Mouse (Mus musculus): Measurements from ENCODE around the gene Htr1f. TPM values are rescaled to one million over a fixed set of nuclear protein-coding genes. Genes with fewer than 3 reads are reported as not detected.

The Htr1f gene
- polyA plus RNA-seq, 1 experiment from 2014 or later, result not detected

DNA sequence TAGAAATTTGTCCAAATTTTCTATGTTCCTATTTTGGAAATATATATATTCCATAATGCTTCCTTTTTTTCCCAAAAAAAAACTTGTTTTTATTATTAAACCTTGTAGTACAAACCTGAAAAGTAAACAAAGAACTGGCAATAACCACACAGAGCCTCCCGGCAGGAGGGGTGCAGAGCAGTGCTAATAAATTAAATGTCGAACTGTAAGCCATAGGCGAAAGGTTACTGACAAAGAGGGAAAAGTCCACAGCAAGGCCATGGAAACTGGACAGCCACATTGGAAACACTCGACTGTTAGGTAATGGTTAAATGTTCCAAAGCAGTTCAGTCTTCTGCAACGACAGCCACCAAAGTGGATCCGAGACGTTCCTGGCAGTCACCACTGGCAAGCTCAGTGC is 87.5 kb downstream of the Htr1f start:
- H3K9me3 ChIP-seq (replicated peaks), result no peaks in the 10 kb centered on the region
- no peak for DNase-seq (ENCODE audit: low spot score)
- peaks cover 6% of the 10 kb centered on the region; the same call in 1 of the 2 replicates for H3K4me1 ChIP-seq
- WGBS, result 47% methylated on average over 7 of the region's 7 CpGs
- H3K36me3 ChIP-seq, result no peaks in the 10 kb centered on the region
- no peaks in the 10 kb centered on the region for H3K27me3 ChIP-seq (ENCODE audit: low read depth, poor library complexity, severe bottlenecking)
- H3K4me3 ChIP-seq, result no peak overlapping the region
- H3K27ac ChIP-seq, result no peak overlapping the region

DNA sequence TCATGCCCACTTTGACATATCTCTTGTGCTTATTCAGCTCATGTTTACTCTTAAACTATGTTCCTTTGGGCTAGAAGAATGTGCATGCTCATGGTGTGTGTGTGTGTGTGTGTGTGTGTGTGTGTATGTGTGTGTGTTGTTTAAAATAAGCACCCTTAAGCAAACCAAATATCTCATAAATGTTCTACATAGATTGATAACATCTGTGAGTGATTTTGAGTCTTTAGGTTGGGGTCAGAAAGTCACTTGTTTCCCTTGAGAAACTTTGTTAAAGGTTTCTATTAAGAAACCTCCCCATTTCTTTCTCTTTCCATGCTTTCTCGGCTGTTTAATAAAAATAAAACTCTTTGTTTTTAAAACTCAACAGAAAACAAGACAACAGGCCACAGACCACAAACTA is 88.1 kb downstream of the Htr1f start:
- H3K9me3 ChIP-seq (replicated peaks), result no peaks in the 10 kb centered on the region
- H3K4me3 ChIP-seq, result no peak overlapping the region
- 45% methylated on average over 1 of the region's 1 CpGs for WGBS
- no peaks in the 10 kb centered on the region for H3K27me3 ChIP-seq (ENCODE audit: low read depth, poor library complexity, severe bottlenecking)
- no peak overlapping the region for H3K27ac ChIP-seq
- DNase-seq (ENCODE audit: low spot score), result no peak
- peaks cover 6% of the 10 kb centered on the region; the same call in 1 of the 2 replicates for H3K4me1 ChIP-seq
- H3K36me3 ChIP-seq, result no peaks in the 10 kb centered on the region

DNA sequence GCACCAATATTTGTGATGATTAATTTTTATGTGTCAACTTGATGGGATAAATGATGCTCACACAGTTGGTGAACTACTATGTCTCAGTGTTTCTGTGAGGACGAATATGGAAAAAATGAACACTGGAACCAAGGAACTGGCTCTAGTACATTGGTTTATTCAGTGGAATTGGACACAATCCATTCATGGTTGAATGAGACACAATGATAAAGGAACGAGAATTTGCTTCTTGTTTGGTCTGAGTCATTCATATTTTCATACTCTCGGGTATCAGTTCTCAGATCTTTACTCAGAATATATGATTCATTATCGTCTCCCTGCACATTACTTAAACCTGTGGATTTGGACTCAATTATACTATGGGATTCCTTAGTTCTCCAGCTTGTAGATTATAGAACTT is 90.4 kb downstream of the Htr1f start:
- 92% methylated on average over 4 of the region's 4 CpGs for WGBS
- H3K4me1 ChIP-seq, result peaks cover 6% of the 10 kb centered on the region; the same call in 1 of the 2 replicates
- H3K27me3 ChIP-seq (ENCODE audit: low read depth, poor library complexity, severe bottlenecking), result no peaks in the 10 kb centered on the region
- H3K9me3 ChIP-seq (replicated peaks), result no peaks in the 10 kb centered on the region
- no peak overlapping the region for H3K4me3 ChIP-seq
- H3K27ac ChIP-seq, result no peak overlapping the region
- H3K36me3 ChIP-seq, result no peaks in the 10 kb centered on the region
- DNase-seq (ENCODE audit: low spot score), result no peak

DNA sequence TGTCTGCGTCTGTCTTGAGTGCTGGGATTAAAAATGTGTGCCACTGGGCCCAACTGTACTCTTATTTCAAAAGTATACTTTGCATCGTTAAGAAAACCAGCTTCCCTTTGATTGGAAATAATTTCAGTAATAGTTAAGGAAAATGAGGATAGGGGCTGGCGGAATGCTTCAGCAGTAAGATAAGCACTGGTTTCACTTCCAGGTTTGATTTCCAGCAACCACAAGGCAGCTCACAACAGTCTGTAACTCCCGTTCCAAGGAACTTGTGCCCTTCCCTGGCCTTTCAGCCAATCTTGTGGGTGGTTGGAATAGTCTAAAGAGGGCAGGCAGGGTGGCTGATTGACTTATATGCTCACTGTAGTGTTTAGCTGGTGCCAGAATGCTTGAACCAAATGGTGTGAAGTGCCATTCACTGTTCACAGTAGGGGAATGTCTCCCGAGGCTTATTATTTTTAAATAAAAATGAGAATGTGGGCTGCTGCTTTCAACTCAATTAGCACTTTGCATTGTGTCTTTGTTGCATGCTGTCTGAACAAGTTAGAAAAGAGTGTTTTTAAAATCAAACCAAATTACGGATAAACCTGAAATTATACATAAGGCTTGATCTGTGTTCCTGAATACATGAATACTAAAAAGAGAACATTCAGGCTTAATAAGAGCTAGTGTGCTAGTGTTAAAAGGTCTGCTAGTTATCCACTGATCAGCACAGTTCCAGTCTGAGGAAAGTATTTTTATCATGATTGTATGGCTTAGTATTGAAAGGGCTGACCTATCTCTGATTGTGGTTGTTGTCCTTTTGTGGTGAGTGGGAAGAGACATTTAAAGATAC is 103.4 kb downstream of the Htr1f start:
- no peaks in the 10 kb centered on the region for H3K4me1 ChIP-seq
- no peaks in the 10 kb centered on the region for H3K9me3 ChIP-seq (replicated peaks)
- no peaks in the 10 kb centered on the region for H3K27me3 ChIP-seq (ENCODE audit: low read depth, poor library complexity, severe bottlenecking)
- no peak overlapping the region for H3K4me3 ChIP-seq
- no peak for DNase-seq (ENCODE audit: low spot score)
- 83% methylated on average over 6 of the region's 6 CpGs for WGBS
- no peak overlapping the region for H3K27ac ChIP-seq
- no peaks in the 10 kb centered on the region for H3K36me3 ChIP-seq

DNA sequence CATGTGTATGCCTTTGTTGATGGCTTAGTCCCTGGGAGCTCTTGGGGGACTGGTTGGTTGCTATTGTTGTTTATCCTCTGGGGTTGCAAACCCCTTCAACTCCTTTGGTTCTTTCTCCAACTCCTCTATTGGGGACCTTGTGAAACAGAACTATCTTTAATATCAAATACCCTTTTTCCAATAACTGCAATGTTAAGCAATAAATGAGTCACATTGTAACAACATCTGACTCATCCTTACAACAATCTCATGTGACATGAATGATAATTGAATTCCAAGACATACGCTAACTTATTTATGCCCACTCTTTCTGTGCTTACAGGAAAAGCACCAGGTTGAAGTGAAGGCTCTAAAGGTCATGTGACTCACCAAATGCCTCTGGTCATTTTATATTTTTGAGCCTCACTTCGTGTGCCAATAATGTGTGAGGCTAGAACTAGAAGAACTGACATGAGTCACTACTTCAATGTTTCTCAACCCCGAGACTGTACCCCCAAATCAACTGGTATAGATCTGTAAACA is 116.3 kb downstream of the Htr1f start:
- 83% methylated on average over 3 of the region's 3 CpGs for WGBS
- no peak overlapping the region for H3K4me3 ChIP-seq
- H3K27ac ChIP-seq, result no peak overlapping the region
- no peak for DNase-seq (ENCODE audit: low spot score)
- no peaks in the 10 kb centered on the region for H3K27me3 ChIP-seq (ENCODE audit: low read depth, poor library complexity, severe bottlenecking)
- H3K4me1 ChIP-seq, result no peaks in the 10 kb centered on the region
- no peaks in the 10 kb centered on the region for H3K9me3 ChIP-seq (replicated peaks)
- H3K36me3 ChIP-seq, result no peaks in the 10 kb centered on the region

DNA sequence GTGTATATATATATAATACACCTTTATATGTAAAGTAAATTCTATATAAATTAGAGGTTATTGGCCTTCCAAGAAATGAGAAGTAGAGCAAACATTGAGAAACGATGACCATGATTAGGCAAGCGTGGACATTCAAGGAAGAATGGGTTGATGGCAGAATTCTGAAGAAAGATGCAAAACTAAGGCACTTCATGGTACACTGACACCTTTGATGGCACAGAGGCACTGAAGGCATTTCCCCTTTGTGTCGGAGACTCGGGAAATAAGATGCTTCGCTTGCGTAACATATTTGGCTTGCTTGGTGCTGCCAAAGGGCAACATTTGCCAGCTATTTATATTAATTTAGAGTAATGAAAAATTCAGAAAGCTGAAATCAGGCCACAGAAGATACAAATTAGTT is 118.1 kb downstream of the Htr1f start:
- no peaks in the 10 kb centered on the region for H3K36me3 ChIP-seq
- no peak for DNase-seq (ENCODE audit: low spot score)
- H3K9me3 ChIP-seq (replicated peaks), result no peaks in the 10 kb centered on the region
- 96% methylated on average over 6 of the region's 6 CpGs for WGBS
- no peaks in the 10 kb centered on the region for H3K27me3 ChIP-seq (ENCODE audit: low read depth, poor library complexity, severe bottlenecking)
- H3K27ac ChIP-seq, result no peak overlapping the region
- H3K4me1 ChIP-seq, result no peaks in the 10 kb centered on the region
- H3K4me3 ChIP-seq, result no peak overlapping the region

DNA sequence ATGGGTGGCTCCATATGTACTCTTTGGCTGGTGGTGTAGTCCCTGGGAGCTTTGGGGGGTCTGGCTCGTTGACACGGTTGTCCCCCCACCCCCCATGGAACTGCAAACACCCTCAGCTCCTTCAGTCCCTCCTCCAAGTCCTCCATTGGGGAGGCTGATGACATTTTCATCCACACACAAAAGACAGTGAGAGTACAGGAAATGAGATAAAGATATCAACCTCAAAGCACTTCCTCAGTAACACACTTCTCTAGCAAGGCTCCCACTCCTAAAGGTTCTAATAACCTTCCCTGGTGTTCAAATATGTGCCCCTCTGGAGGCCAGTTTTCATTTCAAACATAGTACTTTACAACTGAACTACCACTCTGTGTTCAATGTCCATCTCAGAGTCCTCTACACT is 118.6 kb downstream of the Htr1f start:
- no peak for DNase-seq (ENCODE audit: low spot score)
- Histone ChIP-seq H3K4me1 (no peaks in the 10 kb centered on the region), H3K9me3 (replicated peaks) (no peaks in the 10 kb centered on the region), H3K27me3 (ENCODE audit: low read depth, poor library complexity, severe bottlenecking) (no peaks in the 10 kb centered on the region), H3K4me3 (no peak overlapping the region), H3K36me3 (no peaks in the 10 kb centered on the region), H3K27ac (no peak overlapping the region)
- 86% methylated on average over 2 of the region's 2 CpGs for WGBS

DNA sequence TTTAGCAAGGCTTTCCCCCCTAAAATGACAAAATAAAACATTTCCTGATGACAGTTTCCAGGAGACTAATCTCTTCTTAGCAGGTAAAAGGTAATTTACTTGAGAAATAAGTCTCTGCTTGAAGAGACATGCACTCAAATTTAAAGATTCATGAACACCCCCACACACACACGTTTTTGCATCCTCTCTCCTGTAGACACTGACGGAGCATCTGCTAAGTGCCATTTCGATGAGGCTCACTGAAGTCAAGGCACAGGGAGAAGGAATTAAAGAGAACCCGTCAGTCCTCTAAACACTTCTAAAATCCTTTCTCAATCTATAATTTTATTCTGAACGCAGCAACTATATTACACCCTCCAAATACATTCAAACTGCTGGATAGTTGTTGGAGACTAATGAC is 131.0 kb downstream of the Htr1f start:
- Histone ChIP-seq H3K36me3 (no peaks in the 10 kb centered on the region), H3K27me3 (ENCODE audit: low read depth, poor library complexity, severe bottlenecking) (no peaks in the 10 kb centered on the region)
- 81% methylated on average over 5 of the region's 5 CpGs for WGBS

DNA sequence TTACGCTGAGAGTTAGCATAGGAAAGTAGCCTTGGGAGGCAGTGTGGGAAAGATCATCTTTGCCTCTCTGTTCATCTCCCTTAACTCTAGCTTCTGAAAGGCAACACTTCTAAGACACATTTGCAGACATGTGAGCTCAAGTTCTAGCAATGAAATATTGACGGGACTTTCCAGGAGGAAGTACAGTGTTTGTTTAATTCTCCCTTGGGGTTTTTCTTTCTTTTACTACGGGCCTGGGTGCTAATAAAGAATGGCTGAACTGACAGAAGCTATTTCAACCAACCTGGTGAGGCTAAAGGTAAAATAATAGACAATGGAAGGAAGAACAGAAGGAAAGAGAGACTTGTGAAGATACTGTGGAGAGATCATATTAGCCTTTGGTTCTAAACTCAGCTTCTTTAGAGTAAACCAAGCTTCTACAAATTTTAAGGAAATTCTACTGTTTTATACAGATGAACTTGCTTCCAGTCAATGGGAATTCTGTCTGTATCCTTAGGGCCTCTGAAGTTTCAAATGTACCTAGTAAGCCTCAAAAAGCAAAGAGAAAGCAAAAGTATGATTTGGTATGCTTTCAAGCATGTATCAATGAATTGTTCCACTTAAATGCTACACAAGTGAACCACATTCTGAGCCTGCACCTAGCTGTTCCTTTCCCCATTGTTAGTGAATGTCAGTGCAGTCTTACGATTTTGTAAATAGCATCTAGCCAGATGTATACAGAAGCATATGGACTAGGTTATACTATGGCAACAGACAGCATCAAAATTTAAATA is 131.9 kb downstream of the Htr1f start:
- Histone ChIP-seq H3K9me3 (replicated peaks) (no peaks in the 10 kb centered on the region), H3K4me1 (no peaks in the 10 kb centered on the region), H3K36me3 (no peaks in the 10 kb centered on the region), H3K27me3 (ENCODE audit: low read depth, poor library complexity, severe bottlenecking) (no peaks in the 10 kb centered on the region), H3K4me3 (no peak overlapping the region), H3K27ac (no peak overlapping the region)
- WGBS, result 86% methylated on average over 4 of the region's 4 CpGs
- no peak for DNase-seq (ENCODE audit: low spot score)

More for the DNA sequence above, 131.0 kb downstream of the Htr1f start:
- H3K9me3 ChIP-seq (replicated peaks), result no peaks in the 10 kb centered on the region
- no peak overlapping the region for H3K4me3 ChIP-seq
- no peaks in the 10 kb centered on the region for H3K4me1 ChIP-seq
- DNase-seq (ENCODE audit: low spot score), result no peak
- H3K27ac ChIP-seq, result no peak overlapping the region

DNA sequence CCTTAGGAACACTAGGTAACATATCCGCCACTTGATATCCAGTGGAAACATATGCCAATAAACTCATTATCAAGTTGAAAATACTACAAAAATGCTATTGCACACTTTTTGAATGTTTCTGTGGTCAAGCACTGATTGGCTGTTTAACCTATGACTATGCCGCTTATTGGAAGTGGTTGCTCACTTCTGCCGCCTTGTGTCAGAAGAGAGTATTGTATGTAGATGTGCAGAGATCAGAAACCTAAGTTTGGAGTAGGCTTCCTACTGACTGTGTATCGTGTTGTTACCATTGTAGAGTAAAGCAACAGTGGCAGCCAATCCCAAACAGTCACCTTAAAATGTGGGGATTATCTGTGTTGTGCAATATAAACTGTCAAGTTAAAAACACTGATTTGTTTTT is 144.0 kb downstream of the Htr1f start:
- DNase-seq (ENCODE audit: low spot score), result no peak
- WGBS, result 93% methylated on average over 4 of the region's 4 CpGs
- H3K4me3 ChIP-seq, result no peak overlapping the region
- H3K9me3 ChIP-seq (replicated peaks), result no peaks in the 10 kb centered on the region
- H3K27ac ChIP-seq, result no peak overlapping the region
- H3K4me1 ChIP-seq, result no peaks in the 10 kb centered on the region
- no peaks in the 10 kb centered on the region for H3K36me3 ChIP-seq
- H3K27me3 ChIP-seq (ENCODE audit: low read depth, poor library complexity, severe bottlenecking), result no peaks in the 10 kb centered on the region

DNA sequence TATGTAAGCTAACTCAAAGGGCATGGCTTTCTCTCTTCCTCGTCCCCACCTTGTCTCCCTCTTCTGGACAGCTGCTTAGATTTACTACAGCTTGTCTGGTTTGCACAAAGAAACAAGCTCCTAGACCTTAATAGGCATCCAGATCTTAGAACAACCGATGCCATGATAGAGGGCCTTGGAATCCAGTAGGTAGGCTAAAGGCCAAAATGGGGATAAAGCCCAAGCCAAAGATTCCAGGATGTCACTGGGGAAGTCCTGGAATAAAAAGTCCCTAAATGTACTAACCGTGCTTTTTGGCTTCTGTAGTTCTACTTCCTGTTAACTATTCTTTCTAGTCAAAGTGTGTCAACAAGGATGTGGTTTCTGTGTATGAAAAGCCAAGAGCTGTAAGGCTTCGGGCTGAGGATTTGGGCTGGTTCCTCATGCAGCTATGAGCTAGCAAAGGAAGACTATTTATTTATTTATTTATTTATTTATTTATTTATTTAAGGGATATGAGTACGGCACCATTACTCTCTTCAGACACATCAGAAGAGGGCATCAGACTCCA is 163.9 kb downstream of the Htr1f start:
- Histone ChIP-seq H3K27me3 (ENCODE audit: low read depth, poor library complexity, severe bottlenecking) (no peaks in the 10 kb centered on the region), H3K4me1 (no peaks in the 10 kb centered on the region), H3K9me3 (replicated peaks) (no peaks in the 10 kb centered on the region), H3K36me3 (no peaks in the 10 kb centered on the region), H3K27ac (no peak overlapping the region), H3K4me3 (no peak overlapping the region)
- WGBS, result 89% methylated on average over 5 of the region's 5 CpGs
- no peak for DNase-seq (ENCODE audit: low spot score)

DNA sequence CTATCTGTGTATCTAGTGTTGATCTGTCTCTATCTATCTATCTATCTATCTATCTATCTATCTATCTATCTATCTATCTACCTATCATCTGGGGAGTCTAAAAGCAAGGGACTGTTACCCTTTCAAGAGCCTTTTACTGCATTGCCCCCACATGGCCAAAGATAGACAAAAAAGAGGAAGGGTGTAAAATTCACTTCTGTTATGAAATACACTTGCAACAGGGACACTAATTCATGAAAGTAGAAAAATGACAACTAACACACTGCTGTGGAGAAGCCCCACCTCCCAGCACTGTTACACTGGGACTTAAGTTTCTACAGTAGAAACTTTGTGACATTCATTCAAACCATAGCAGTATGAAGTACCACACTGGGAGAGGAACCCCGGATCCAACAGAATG is 170.9 kb downstream of the Htr1f start:
- H3K36me3 ChIP-seq, result no peaks in the 10 kb centered on the region
- H3K27me3 ChIP-seq (ENCODE audit: low read depth, poor library complexity, severe bottlenecking), result no peaks in the 10 kb centered on the region
- H3K9me3 ChIP-seq (replicated peaks), result no peaks in the 10 kb centered on the region
- H3K4me3 ChIP-seq, result no peak overlapping the region
- no peaks in the 10 kb centered on the region for H3K4me1 ChIP-seq
- WGBS, result 89% methylated on average over 1 of the region's 1 CpGs
- no peak overlapping the region for H3K27ac ChIP-seq
- DNase-seq (ENCODE audit: low spot score), result no peak

DNA sequence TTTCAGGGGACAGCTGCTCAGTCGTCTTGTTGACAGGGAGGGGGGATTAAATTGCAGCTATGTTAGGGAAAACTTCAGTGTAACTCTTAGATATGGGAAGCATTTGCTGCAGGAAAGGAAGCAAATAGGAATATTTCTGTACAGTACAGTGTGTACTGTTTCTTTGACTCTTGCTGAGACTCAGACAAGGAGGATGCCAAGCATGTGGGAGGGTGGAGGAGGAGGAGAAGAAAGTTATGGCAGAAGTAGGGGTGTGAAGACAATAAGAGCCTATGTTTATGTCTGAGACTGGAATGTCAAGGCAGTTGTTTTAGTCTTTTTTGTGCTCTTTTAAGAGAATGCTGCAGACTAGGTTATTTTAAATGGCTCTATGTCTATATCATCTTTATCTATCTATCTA is 171.6 kb downstream of the Htr1f start:
- DNase-seq (ENCODE audit: low spot score), result no peak
- H3K4me3 ChIP-seq, result no peak overlapping the region
- no peaks in the 10 kb centered on the region for H3K27me3 ChIP-seq (ENCODE audit: low read depth, poor library complexity, severe bottlenecking)
- H3K4me1 ChIP-seq, result no peaks in the 10 kb centered on the region
- H3K9me3 ChIP-seq (replicated peaks), result no peaks in the 10 kb centered on the region
- 64% methylated on average over 1 of the region's 1 CpGs for WGBS
- H3K27ac ChIP-seq, result no peak overlapping the region
- no peaks in the 10 kb centered on the region for H3K36me3 ChIP-seq

Data from limb, embryonic 10.5 days (tissue).